Mouse (Mus musculus): ENCODE measurements at regions not wholly inside any gene's neighbourhood (a gene's known extent, or its start where the extent isn't known, plus 50 kb on each side); places are given as distances from the start of the nearest gene placed in this dataset.

- Histone ChIP-seq H3K36me3 (no peaks in the 10 kb centered on the region), H3K27ac (no peak overlapping the region), H3K27me3 (ENCODE audit: insufficient read depth, poor library complexity, severe bottlenecking) (no peaks in the 10 kb centered on the region), H3K4me1 (replicated peaks) (no peaks in the 10 kb centered on the region), H3K9me3 (no peaks in the 10 kb centered on the region), H3K4me3 (no peak overlapping the region)
- WGBS, result 62% methylated on average over 8 of the region's 8 CpGs
- no peak for DNase-seq (ENCODE audit: low spot score)
Measured at GRCm38 (mm10) chr3:99641343-99642106, 243.7 kb upstream of the Spag17 start.

- Histone ChIP-seq H3K27me3 (ENCODE audit: insufficient read depth, poor library complexity, severe bottlenecking) (no peaks in the 10 kb centered on the region), H3K36me3 (no peaks in the 10 kb centered on the region), H3K4me3 (no peak overlapping the region), H3K27ac (no peak overlapping the region), H3K9me3 (no peaks in the 10 kb centered on the region), H3K4me1 (replicated peaks) (no peaks in the 10 kb centered on the region)
- 79% methylated on average over 1 of the region's 1 CpGs for WGBS
- DNase-seq (ENCODE audit: low spot score), result no peak
Measured at GRCm38 (mm10) chr3:99644910-99645309, 240.3 kb upstream of the Spag17 start.

GRCm38 (mm10) chr3:99645318-99645717 lies 239.9 kb upstream of the Spag17 start:
- 90% methylated on average over 4 of the region's 4 CpGs for WGBS
- no peak for DNase-seq (ENCODE audit: low spot score)
- Histone ChIP-seq H3K4me1 (replicated peaks) (no peaks in the 10 kb centered on the region), H3K9me3 (no peaks in the 10 kb centered on the region), H3K27ac (no peak overlapping the region), H3K36me3 (no peaks in the 10 kb centered on the region), H3K27me3 (ENCODE audit: insufficient read depth, poor library complexity, severe bottlenecking) (no peaks in the 10 kb centered on the region), H3K4me3 (no peak overlapping the region)

DNA sequence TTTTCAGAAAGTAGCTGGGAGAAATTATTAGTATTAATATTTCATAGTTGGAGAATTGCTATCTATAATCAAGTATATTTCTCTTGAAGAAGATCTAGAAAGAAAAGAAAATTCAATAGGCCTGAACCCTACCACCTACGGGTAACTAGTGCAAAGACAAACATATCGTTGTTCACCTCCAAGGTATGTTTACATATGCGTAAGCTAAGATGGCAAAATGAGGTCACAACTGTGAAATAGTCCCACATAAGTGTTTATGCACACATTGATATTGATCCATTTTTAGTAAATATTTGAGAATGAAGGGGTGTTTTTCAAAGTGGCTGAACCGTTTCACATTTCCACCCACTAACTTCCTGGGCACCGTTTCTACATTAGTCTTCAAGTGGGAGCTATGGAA lies 227.6 kb upstream of the Spag17 start:
- no peaks in the 10 kb centered on the region for H3K27me3 ChIP-seq (ENCODE audit: insufficient read depth, poor library complexity, severe bottlenecking)
- 91% methylated on average over 5 of the region's 5 CpGs for WGBS
- H3K4me3 ChIP-seq, result no peak overlapping the region
- no peaks in the 10 kb centered on the region for H3K4me1 ChIP-seq (replicated peaks)
- H3K9me3 ChIP-seq, result no peaks in the 10 kb centered on the region
- H3K36me3 ChIP-seq, result no peaks in the 10 kb centered on the region
- DNase-seq (ENCODE audit: low spot score), result no peak
- H3K27ac ChIP-seq, result no peak overlapping the region

DNA sequence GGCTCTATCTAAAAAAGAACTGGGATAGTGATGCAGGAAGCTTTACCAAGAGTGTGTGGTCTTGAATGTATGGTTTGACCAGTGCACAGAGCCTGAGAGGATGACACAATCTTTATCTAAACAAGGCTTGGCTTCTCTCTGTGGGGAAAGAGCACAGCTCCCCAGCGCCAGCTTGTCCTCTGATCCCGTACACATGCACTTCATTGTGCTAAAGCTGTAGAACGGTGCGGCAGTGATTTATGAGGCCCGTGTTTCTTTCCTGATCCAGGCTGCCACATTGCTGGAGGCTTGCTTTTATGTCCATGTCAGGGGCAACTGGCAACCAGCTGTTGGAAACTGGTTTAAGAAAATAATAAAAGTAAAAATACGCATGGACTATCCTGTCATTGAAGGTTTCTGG lies 221.4 kb upstream of the Spag17 start:
- Histone ChIP-seq H3K27me3 (ENCODE audit: insufficient read depth, poor library complexity, severe bottlenecking) (no peaks in the 10 kb centered on the region), H3K4me3 (no peak overlapping the region), H3K9me3 (no peaks in the 10 kb centered on the region), H3K27ac (no peak overlapping the region), H3K36me3 (no peaks in the 10 kb centered on the region), H3K4me1 (replicated peaks) (peaks cover 7% of the 10 kb centered on the region)
- WGBS, result 81% methylated on average over 6 of the region's 6 CpGs
- no peak for DNase-seq (ENCODE audit: low spot score)

- Histone ChIP-seq H3K9me3 (no peaks in the 10 kb centered on the region), H3K27me3 (ENCODE audit: insufficient read depth, poor library complexity, severe bottlenecking) (no peaks in the 10 kb centered on the region), H3K36me3 (no peaks in the 10 kb centered on the region), H3K4me3 (no peak overlapping the region), H3K4me1 (replicated peaks) (peaks cover 7% of the 10 kb centered on the region), H3K27ac (no peak overlapping the region)
- WGBS, result 73% methylated on average over 5 of the region's 5 CpGs
- no peak for DNase-seq (ENCODE audit: low spot score)
Measured at GRCm38 (mm10) chr3:99665363-99665762, 219.8 kb upstream of the Spag17 start.

DNA sequence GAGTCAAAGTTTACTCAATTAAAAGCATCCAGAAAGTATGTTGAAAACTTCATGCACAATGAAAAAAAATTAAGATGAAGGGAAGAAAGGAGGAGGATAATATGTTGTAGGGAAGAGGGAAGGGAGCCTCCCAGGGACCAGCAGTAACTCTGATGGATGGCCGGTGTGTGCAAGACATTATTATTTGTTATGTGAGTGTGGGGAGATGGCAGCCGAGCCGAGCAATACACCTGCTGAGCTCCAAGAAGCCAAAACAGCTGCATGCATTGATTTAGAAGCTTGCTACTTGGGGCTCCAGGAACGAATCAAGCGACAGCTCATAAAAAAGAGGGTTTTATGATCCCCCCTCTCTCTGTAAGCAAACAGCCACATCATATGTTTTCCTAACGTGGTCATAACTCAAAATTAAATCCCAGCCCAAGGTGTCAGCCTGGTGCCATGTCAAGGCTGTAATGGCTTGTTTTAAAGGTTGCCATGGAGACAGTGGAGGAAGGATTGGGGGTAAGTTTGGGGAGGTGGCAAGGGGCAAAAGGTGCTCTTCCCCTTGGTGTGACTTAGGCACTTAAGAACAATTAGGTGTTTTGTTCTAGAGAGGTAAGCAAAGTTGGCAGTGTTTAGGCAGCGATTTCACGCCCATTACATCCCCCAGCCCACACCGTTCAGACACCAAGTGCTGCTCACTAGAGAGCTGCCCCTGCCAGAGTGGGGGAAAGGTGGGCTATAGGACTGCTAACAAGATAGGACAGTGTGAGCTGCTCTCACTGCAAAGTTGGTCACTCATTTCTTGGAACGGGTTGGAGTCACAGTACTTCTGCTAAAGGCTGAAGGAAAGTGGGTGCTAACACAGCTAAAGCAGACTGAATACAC lies 219.1 kb upstream of the Spag17 start:
- Histone ChIP-seq H3K27me3 (ENCODE audit: insufficient read depth, poor library complexity, severe bottlenecking) (no peaks in the 10 kb centered on the region), H3K4me3 (no peak overlapping the region), H3K9me3 (no peaks in the 10 kb centered on the region), H3K36me3 (no peaks in the 10 kb centered on the region), H3K27ac (no peak overlapping the region), H3K4me1 (replicated peaks) (peaks cover 7% of the 10 kb centered on the region)
- 37% methylated on average over 10 of the region's 10 CpGs for WGBS
- DNase-seq (ENCODE audit: low spot score), result no peak

- Histone ChIP-seq H3K27me3 (ENCODE audit: insufficient read depth, poor library complexity, severe bottlenecking) (no peaks in the 10 kb centered on the region), H3K27ac (no peak overlapping the region), H3K36me3 (no peaks in the 10 kb centered on the region), H3K9me3 (no peaks in the 10 kb centered on the region), H3K4me1 (replicated peaks) (no peaks in the 10 kb centered on the region), H3K4me3 (no peak overlapping the region)
- WGBS, result 84% methylated on average over 2 of the region's 2 CpGs
- no peak for DNase-seq (ENCODE audit: low spot score)
Measured at GRCm38 (mm10) chr3:99674145-99674544, 211.1 kb upstream of the Spag17 start.

- Histone ChIP-seq H3K9me3 (no peaks in the 10 kb centered on the region), H3K4me1 (replicated peaks) (no peaks in the 10 kb centered on the region), H3K27ac (no peak overlapping the region), H3K27me3 (ENCODE audit: insufficient read depth, poor library complexity, severe bottlenecking) (no peaks in the 10 kb centered on the region), H3K4me3 (no peak overlapping the region), H3K36me3 (no peaks in the 10 kb centered on the region)
- 83% methylated on average over 4 of the region's 4 CpGs for WGBS
- no peak for DNase-seq (ENCODE audit: low spot score)
Measured at GRCm38 (mm10) chr3:99709506-99709905, 175.7 kb upstream of the Spag17 start.

GRCm38 (mm10) chr3:99716381-99716780 lies 168.8 kb upstream of the Spag17 start:
- H3K27me3 ChIP-seq (ENCODE audit: insufficient read depth, poor library complexity, severe bottlenecking), result no peaks in the 10 kb centered on the region
- H3K36me3 ChIP-seq, result no peaks in the 10 kb centered on the region
- no peak overlapping the region for H3K4me3 ChIP-seq
- WGBS, result 69% methylated on average over 4 of the region's 4 CpGs
- H3K27ac ChIP-seq, result no peak overlapping the region
- no peaks in the 10 kb centered on the region for H3K9me3 ChIP-seq
- no peak for DNase-seq (ENCODE audit: low spot score)
- no peaks in the 10 kb centered on the region for H3K4me1 ChIP-seq (replicated peaks)

- no peak for DNase-seq (ENCODE audit: low spot score)
- Histone ChIP-seq H3K9me3 (no peaks in the 10 kb centered on the region), H3K4me3 (no peak overlapping the region), H3K4me1 (replicated peaks) (no peaks in the 10 kb centered on the region), H3K27me3 (ENCODE audit: insufficient read depth, poor library complexity, severe bottlenecking) (no peaks in the 10 kb centered on the region), H3K27ac (no peak overlapping the region), H3K36me3 (no peaks in the 10 kb centered on the region)
- WGBS, result 84% methylated on average over 3 of the region's 3 CpGs
Measured at GRCm38 (mm10) chr3:99738093-99738803, 147.0 kb upstream of the Spag17 start.

- H3K27ac ChIP-seq, result no peak overlapping the region
- no peaks in the 10 kb centered on the region for H3K27me3 ChIP-seq (ENCODE audit: insufficient read depth, poor library complexity, severe bottlenecking)
- WGBS, result 86% methylated on average over 7 of the region's 7 CpGs
- DNase-seq (ENCODE audit: low spot score), result no peak
- H3K9me3 ChIP-seq, result no peaks in the 10 kb centered on the region
- no peaks in the 10 kb centered on the region for H3K36me3 ChIP-seq
- H3K4me1 ChIP-seq (replicated peaks), result no peaks in the 10 kb centered on the region
- no peak overlapping the region for H3K4me3 ChIP-seq
Measured at GRCm38 (mm10) chr3:99739654-99740053, 145.6 kb upstream of the Spag17 start.
